Mouse (Mus musculus) kidney, adult 18-20 months (tissue): ENCODE measurements around the gene Avpr1b.
"Not testable (repeated sequence)": the region's sequence is repeated elsewhere in the genome, so short reads cannot be mapped to it uniquely, and the experiment has no call there.

ENCODE experiments used
- DNase-seq: peaks from one replicate; pipeline ENCODE4 v3.0.0; 2021

Gene Avpr1b

GRCm38 (mm10) chr1:131598905-131599304 lies at the start of gene Avpr1b:
Avpr1b (plus strand) TSS chr1:131599239.
- DNase-seq, result no peak

- no peak for DNase-seq
Measured at GRCm38 (mm10) chr1:131551956-131552355, 47.1 kb upstream of the Avpr1b start.

GRCm38 (mm10) chr1:131553428-131553827 lies 45.6 kb upstream of the Avpr1b start:
- DNase-seq, result no peak

- DNase-seq, result peak; percentile 81
Measured at GRCm38 (mm10) chr1:131555042-131555812, 43.8 kb upstream of the Avpr1b start.

GRCm38 (mm10) chr1:131560500-131560899 lies 38.5 kb upstream of the Avpr1b start:
- no peak for DNase-seq

GRCm38 (mm10) chr1:131562081-131562480 lies 37.0 kb upstream of the Avpr1b start:
- no peak for DNase-seq

- DNase-seq, result not testable (repeated sequence)
Measured at GRCm38 (mm10) chr1:131566056-131566455, 33.0 kb upstream of the Avpr1b start.

GRCm38 (mm10) chr1:131569721-131570120 lies 29.3 kb upstream of the Avpr1b start:
- DNase-seq, result no peak

GRCm38 (mm10) chr1:131570391-131570790 lies 28.6 kb upstream of the Avpr1b start:
- no peak for DNase-seq

GRCm38 (mm10) chr1:131573721-131574120 lies 25.3 kb upstream of the Avpr1b start:
- no peak for DNase-seq

- no peak for DNase-seq
Measured at GRCm38 (mm10) chr1:131578943-131579680, 19.9 kb upstream of the Avpr1b start.

- DNase-seq, result no peak
Measured at GRCm38 (mm10) chr1:131580389-131580788, 18.6 kb upstream of the Avpr1b start.

- DNase-seq, result no peak
Measured at GRCm38 (mm10) chr1:131583598-131583997, 15.4 kb upstream of the Avpr1b start.

GRCm38 (mm10) chr1:131586836-131587235 lies 12.2 kb upstream of the Avpr1b start:
- DNase-seq, result no peak

GRCm38 (mm10) chr1:131600314-131600713 lies 1.3 kb downstream of the Avpr1b start:
- DNase-seq, result no peak

- DNase-seq, result no peak
Measured at GRCm38 (mm10) chr1:131606719-131607118, 7.7 kb downstream of the Avpr1b start.

GRCm38 (mm10) chr1:131612556-131613155 lies 13.6 kb downstream of the Avpr1b start:
- DNase-seq, result no peak

GRCm38 (mm10) chr1:131613361-131614133 lies 14.5 kb downstream of the Avpr1b start:
- DNase-seq, result peak; percentile 74

- no peak for DNase-seq
Measured at GRCm38 (mm10) chr1:131614641-131615040, 15.6 kb downstream of the Avpr1b start.

- no peak for DNase-seq
Measured at GRCm38 (mm10) chr1:131616131-131616530, 17.1 kb downstream of the Avpr1b start.

GRCm38 (mm10) chr1:131616546-131617220 lies 17.6 kb downstream of the Avpr1b start:
- DNase-seq, result no peak

GRCm38 (mm10) chr1:131618576-131618975 lies 19.5 kb downstream of the Avpr1b start:
- no peak for DNase-seq
